Mouse (Mus musculus) induced T-regulatory cell, adult 2 months (primary cell): ENCODE measurements around the gene Dnm2.
A peak's percentile ranks its signal among the peaks of the same experiment; 100 is the strongest.

Source experiments
- DNase-seq: peaks from one replicate; pipeline ENCODE4 v3.0.0-alpha.2; 2012; ENCODE audit warnings: low read depth

Gene Dnm2

GRCm38 (mm10) chr9:21545916-21546788 is 121.4 kb downstream of the Dnm2 start:
- DNase-seq = peak; percentile 98

GRCm38 (mm10) chr9:21546789-21547074 is 122.0 kb downstream of the Dnm2 start, which contains the start of gene Carm1:
TSS of gene Carm1 (plus strand) at chr9:21546894.
- DNase-seq = no peak

- peak; percentile 72 for DNase-seq
Measured at GRCm38 (mm10) chr9:21547075-21547941, 122.6 kb downstream of the Dnm2 start.

- no peak for DNase-seq
Measured at GRCm38 (mm10) chr9:21551049-21551448, 126.3 kb downstream of the Dnm2 start.

- DNase-seq = no peak
Measured at GRCm38 (mm10) chr9:21553607-21554273, 129.0 kb downstream of the Dnm2 start.

- DNase-seq = no peak
Measured at GRCm38 (mm10) chr9:21555198-21555742, 130.6 kb downstream of the Dnm2 start.

GRCm38 (mm10) chr9:21556996-21557395 is 132.3 kb downstream of the Dnm2 start:
- no peak for DNase-seq
